Mouse (Mus musculus): ENCODE data around the gene Amacr. TPM values are rescaled to one million over a fixed set of nuclear protein-coding genes. Genes with fewer than 3 reads are reported as not detected.

Amacr gene
- polyA plus RNA-seq, 1 experiment, result 3.1 TPM

- no peak for TF ChIP-seq GATA1 (IDR thresholded peaks at IDR 0.05; ENCODE audit: low read length)
Observed at GRCm38 (mm10) chr15:10969439-10969838, 12.1 kb upstream of the Amacr start.

GRCm38 (mm10) chr15:10970777-10971176 lies 10.8 kb upstream of the Amacr start:
- TF ChIP-seq GATA1 (IDR thresholded peaks at IDR 0.05; ENCODE audit: low read length), result no peak

GRCm38 (mm10) chr15:10977151-10977550 lies 4.4 kb upstream of the Amacr start:
- no peak for TF ChIP-seq GATA1 (IDR thresholded peaks at IDR 0.05; ENCODE audit: low read length)

- no peak for TF ChIP-seq GATA1 (IDR thresholded peaks at IDR 0.05; ENCODE audit: low read length)
Observed at GRCm38 (mm10) chr15:10980712-10981111, 844 bp upstream of the Amacr start.

- TF ChIP-seq GATA1 (IDR thresholded peaks at IDR 0.05; ENCODE audit: low read length), result no peak
Observed at GRCm38 (mm10) chr15:10982064-10982435, 494 bp downstream of the Amacr start.

- no peak for TF ChIP-seq GATA1 (IDR thresholded peaks at IDR 0.05; ENCODE audit: low read length)
Observed at GRCm38 (mm10) chr15:10985756-10986155, 4.2 kb downstream of the Amacr start.

GRCm38 (mm10) chr15:10990411-10990810 lies 8.9 kb downstream of the Amacr start:
- TF ChIP-seq GATA1 (IDR thresholded peaks at IDR 0.05; ENCODE audit: low read length), result no peak

GRCm38 (mm10) chr15:10991566-10991965 lies 10.0 kb downstream of the Amacr start:
- TF ChIP-seq GATA1 (IDR thresholded peaks at IDR 0.05; ENCODE audit: low read length), result no peak

- no peak for TF ChIP-seq GATA1 (IDR thresholded peaks at IDR 0.05; ENCODE audit: low read length)
Observed at GRCm38 (mm10) chr15:10999832-11000231, 18.3 kb downstream of the Amacr start.

- TF ChIP-seq GATA1 (IDR thresholded peaks at IDR 0.05; ENCODE audit: low read length), result no peak
Observed at GRCm38 (mm10) chr15:11000421-11000820, 18.9 kb downstream of the Amacr start, which contains the start of gene Slc45a2. TSS of gene Slc45a2 (plus strand) at chr15:11000721.

GRCm38 (mm10) chr15:11003791-11004190 lies 22.2 kb downstream of the Amacr start:
- TF ChIP-seq GATA1 (IDR thresholded peaks at IDR 0.05; ENCODE audit: low read length), result no peak

GRCm38 (mm10) chr15:11004646-11005045 lies 23.1 kb downstream of the Amacr start:
- TF ChIP-seq GATA1 (IDR thresholded peaks at IDR 0.05; ENCODE audit: low read length), result no peak

GRCm38 (mm10) chr15:11008756-11009155 lies 27.2 kb downstream of the Amacr start:
- TF ChIP-seq GATA1 (IDR thresholded peaks at IDR 0.05; ENCODE audit: low read length), result no peak

- TF ChIP-seq GATA1 (IDR thresholded peaks at IDR 0.05; ENCODE audit: low read length), result no peak
Observed at GRCm38 (mm10) chr15:11010976-11011548, 29.5 kb downstream of the Amacr start.

GRCm38 (mm10) chr15:11014931-11015330 lies 33.4 kb downstream of the Amacr start:
- no peak for TF ChIP-seq GATA1 (IDR thresholded peaks at IDR 0.05; ENCODE audit: low read length)

- no peak for TF ChIP-seq GATA1 (IDR thresholded peaks at IDR 0.05; ENCODE audit: low read length)
Observed at GRCm38 (mm10) chr15:11026801-11027561, 45.4 kb downstream of the Amacr start.

GRCm38 (mm10) chr15:11030188-11030587 lies 48.6 kb downstream of the Amacr start:
- no peak for TF ChIP-seq GATA1 (IDR thresholded peaks at IDR 0.05; ENCODE audit: low read length)

Measured in G1E-ER4 (cell line).